Mouse (Mus musculus): ENCODE data around the gene Cd151. TPM values are rescaled to one million over a fixed set of nuclear protein-coding genes. Genes with fewer than 3 reads are reported as not detected.

Cd151 gene
- total RNA-seq (2014; rRNA removed) (51.9 and 52.7 TPM in 2 replicates), polyA plus RNA-seq (2012; rRNA removed) (92.8 and 103 TPM in 2 replicates)

DNA sequence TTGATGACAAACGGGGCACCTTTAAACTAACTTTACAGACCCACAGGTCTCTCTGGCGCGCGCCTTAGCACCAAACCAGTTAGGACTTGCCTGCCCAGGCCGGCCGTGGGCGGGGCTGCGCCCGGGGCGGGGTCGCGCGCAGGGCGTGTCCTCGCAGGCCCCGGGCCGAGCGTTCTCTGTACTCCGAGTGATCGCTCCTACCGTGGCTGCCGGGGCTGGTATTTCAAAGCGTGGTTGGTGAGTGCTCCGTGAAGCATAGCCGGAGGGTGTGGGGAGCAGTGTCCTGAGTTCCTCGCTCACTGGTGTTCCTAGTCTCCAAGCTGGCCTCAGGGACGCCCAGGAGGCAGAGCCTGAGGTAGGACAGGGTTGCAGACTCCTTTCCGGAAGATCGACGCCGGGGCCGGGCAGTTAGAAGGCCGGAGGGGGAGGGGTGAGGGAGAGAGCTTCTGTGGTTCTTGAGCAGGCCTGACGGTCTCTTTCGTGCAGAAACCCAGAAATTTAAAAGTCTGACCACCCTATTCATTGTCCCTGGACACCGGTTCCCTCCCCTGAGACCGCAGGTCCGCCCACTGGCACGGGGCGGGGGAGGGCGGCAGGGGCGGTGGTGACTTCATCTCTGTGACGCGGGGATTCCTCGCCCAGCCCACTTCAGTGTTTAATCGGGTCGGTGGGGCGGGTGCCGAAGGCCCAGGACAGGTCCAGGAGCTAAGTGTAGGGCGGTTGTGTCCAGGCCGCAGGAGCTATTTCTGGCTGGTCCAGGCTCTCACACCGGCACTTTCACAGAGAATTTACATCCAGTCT, at the start of gene Cd151:
Gene Cd151 (plus strand): TSS at position 163 of the 801 bp plus-strand sequence.
- H3K4me1 ChIP-seq (ENCODE audit: control insufficient read depth, insufficient read depth, low read length) = peaks cover 15% of the 10 kb centered on the region
- 0 out of 2 replicates have a peak, but pooled peaks cover 6% of the 10 kb centered on the region for H3K79me2 ChIP-seq (ENCODE audit: control insufficient read depth, insufficient read depth, low read length)
- peak within 1 kb of the TSS; percentile 46 for H3K27ac ChIP-seq (replicated peaks; ENCODE audit: insufficient read depth, low read depth, low read length)
- peak; percentile 64 for DNase-seq (ENCODE audit: extremely low read depth, low read depth, low spot score)
- TF ChIP-seq POLR2A (IDR thresholded peaks at IDR 0.05; ENCODE audit: extremely low read depth, insufficient read depth, low read length) = peak; percentile 54
- TF ChIP-seq CTCF (IDR thresholded peaks at IDR 0.05; ENCODE audit: low read depth, low read length) = no peak
- H3K4me3 ChIP-seq (ENCODE audit: insufficient read depth, low read depth, low read length) = peak within 1 kb of the TSS; percentile 74
- H3K36me3 ChIP-seq (ENCODE audit: control insufficient read depth, insufficient read depth, low read length) = peaks cover 6% of the 10 kb centered on the region; the same call in 1 of the 2 replicates
- peak within 1 kb of the TSS; percentile 76 for H3K9ac ChIP-seq (ENCODE audit: low read depth, low read length)
- H3K27me3 ChIP-seq (ENCODE audit: control insufficient read depth, insufficient read depth, low read length) = no peaks in the 10 kb centered on the region
- under 1% methylated on average over 52 of the region's 52 CpGs for WGBS

DNA sequence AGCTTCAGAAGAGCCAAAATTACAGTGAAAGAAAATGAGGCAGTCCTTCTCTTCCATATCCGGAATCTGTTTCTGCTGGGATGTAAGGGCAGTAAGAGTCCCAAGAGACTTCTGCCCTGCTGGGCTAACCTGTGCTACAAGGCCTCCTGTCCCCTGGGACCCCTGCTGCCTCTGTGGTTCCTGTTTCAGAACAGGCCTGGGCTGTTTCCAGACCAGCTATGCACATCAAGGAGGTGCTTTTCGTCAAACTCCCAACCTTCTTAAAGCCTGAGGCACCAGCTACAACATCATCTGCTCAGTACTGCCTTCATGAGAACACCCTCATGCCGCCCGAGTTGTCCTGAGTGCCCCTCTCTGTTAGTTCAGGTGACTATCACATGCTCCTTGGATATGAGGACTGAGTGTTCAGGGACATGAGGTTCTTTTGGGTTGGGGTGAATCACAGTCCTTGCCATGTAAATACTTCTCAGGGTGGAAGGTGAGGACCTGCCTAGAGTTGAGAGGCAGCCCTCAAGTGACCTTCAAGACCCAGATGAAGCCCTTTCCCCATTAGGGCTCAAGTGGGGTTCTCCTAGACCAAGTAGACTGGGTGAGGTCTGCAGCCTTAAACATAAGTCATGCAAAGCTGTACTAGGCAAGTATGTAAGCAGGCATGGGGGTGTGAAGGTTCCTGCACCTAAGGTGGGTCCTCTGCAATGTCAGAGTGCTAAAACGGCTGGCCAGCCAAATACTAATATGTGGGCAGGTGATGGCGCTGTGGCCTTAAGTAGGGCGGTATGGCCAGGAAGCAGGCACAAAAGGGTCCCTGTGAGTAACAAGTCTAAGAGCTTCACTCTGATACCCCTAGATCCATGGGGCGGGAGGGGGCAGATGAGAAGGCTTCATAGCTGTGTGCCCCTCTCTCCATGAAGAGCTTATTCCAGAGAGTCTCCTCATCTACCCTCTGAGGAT, 49.2 kb upstream of the Cd151 start:
- WGBS = 85% methylated on average over 8 of the region's 8 CpGs
- H3K79me2 ChIP-seq (ENCODE audit: control insufficient read depth, insufficient read depth, low read length) = peaks cover 5% of the 10 kb centered on the region; the same call in 1 of the 2 replicates
- no peak overlapping the region for H3K27ac ChIP-seq (replicated peaks; ENCODE audit: insufficient read depth, low read depth, low read length)
- H3K36me3 ChIP-seq (ENCODE audit: control insufficient read depth, insufficient read depth, low read length) = no peaks in the 10 kb centered on the region
- no peaks in the 10 kb centered on the region for H3K27me3 ChIP-seq (ENCODE audit: control insufficient read depth, insufficient read depth, low read length)
- peak; percentile 34; the same call in 1 of the 2 replicates for TF ChIP-seq CTCF (IDR thresholded peaks at IDR 0.05; ENCODE audit: low read depth, low read length)
- no peak for TF ChIP-seq POLR2A (IDR thresholded peaks at IDR 0.05; ENCODE audit: extremely low read depth, insufficient read depth, low read length)
- H3K4me1 ChIP-seq (ENCODE audit: control insufficient read depth, insufficient read depth, low read length) = peaks cover 10% of the 10 kb centered on the region
- no peak overlapping the region for H3K4me3 ChIP-seq (ENCODE audit: insufficient read depth, low read depth, low read length)
- H3K9ac ChIP-seq (ENCODE audit: low read depth, low read length) = no peak overlapping the region
- no peak for DNase-seq (ENCODE audit: extremely low read depth, low read depth, low spot score)

DNA sequence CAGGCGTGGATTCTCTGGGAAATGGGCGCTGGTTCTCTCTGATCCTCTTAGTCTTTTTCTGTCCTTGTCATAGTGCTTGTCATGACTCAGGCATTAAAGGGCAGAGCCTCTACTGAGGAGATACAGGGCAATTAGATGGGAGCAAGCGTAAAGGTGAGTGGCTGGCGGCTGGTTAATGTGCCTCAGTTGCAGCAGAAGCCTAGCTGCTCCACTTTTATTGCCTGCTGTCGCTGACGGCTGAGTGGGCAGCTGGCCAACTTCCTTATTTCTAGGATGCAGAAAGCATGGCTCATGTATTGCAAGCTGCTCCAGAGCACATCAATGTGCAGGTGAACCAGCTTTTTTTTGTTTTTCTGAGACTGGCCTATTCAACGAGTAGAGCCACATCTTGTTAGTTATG, 48.2 kb upstream of the Cd151 start:
- Histone ChIP-seq H3K4me1 (ENCODE audit: control insufficient read depth, insufficient read depth, low read length) (peaks cover 17% of the 10 kb centered on the region), H3K27ac (replicated peaks; ENCODE audit: insufficient read depth, low read depth, low read length) (no peak overlapping the region), H3K27me3 (ENCODE audit: control insufficient read depth, insufficient read depth, low read length) (no peaks in the 10 kb centered on the region), H3K4me3 (ENCODE audit: insufficient read depth, low read depth, low read length) (no peak overlapping the region), H3K9ac (ENCODE audit: low read depth, low read length) (no peak overlapping the region), H3K36me3 (ENCODE audit: control insufficient read depth, insufficient read depth, low read length) (no peaks in the 10 kb centered on the region), H3K79me2 (ENCODE audit: control insufficient read depth, insufficient read depth, low read length) (no peaks in the 10 kb centered on the region)
- no peak for TF ChIP-seq CTCF (IDR thresholded peaks at IDR 0.05; ENCODE audit: low read depth, low read length)
- no peak for TF ChIP-seq POLR2A (IDR thresholded peaks at IDR 0.05; ENCODE audit: extremely low read depth, insufficient read depth, low read length)
- DNase-seq (ENCODE audit: extremely low read depth, low read depth, low spot score) = no peak
- 67% methylated on average over 7 of the region's 7 CpGs for WGBS

GRCm38 (mm10) chr7:141420030-141420702, 47.0 kb upstream of the Cd151 start:
- H3K9ac ChIP-seq (ENCODE audit: low read depth, low read length) = no peak overlapping the region
- no peaks in the 10 kb centered on the region for H3K79me2 ChIP-seq (ENCODE audit: control insufficient read depth, insufficient read depth, low read length)
- no peak overlapping the region for H3K4me3 ChIP-seq (ENCODE audit: insufficient read depth, low read depth, low read length)
- H3K36me3 ChIP-seq (ENCODE audit: control insufficient read depth, insufficient read depth, low read length) = no peaks in the 10 kb centered on the region
- TF ChIP-seq CTCF (IDR thresholded peaks at IDR 0.05; ENCODE audit: low read depth, low read length) = no peak
- TF ChIP-seq POLR2A (IDR thresholded peaks at IDR 0.05; ENCODE audit: extremely low read depth, insufficient read depth, low read length) = no peak
- peaks cover 12% of the 10 kb centered on the region for H3K4me1 ChIP-seq (ENCODE audit: control insufficient read depth, insufficient read depth, low read length)
- H3K27me3 ChIP-seq (ENCODE audit: control insufficient read depth, insufficient read depth, low read length) = no peaks in the 10 kb centered on the region
- WGBS = 27% methylated on average over 9 of the region's 9 CpGs
- peak; percentile 97 for DNase-seq (ENCODE audit: extremely low read depth, low read depth, low spot score)
- H3K27ac ChIP-seq (replicated peaks; ENCODE audit: insufficient read depth, low read depth, low read length) = peak overlapping the region; percentile 57

- TF ChIP-seq CTCF (IDR thresholded peaks at IDR 0.05; ENCODE audit: low read depth, low read length) (no peak), POLR2A (IDR thresholded peaks at IDR 0.05; ENCODE audit: extremely low read depth, insufficient read depth, low read length) (no peak)
- WGBS = 25% methylated on average over 4 of the region's 4 CpGs
- H3K4me3 ChIP-seq (ENCODE audit: insufficient read depth, low read depth, low read length) = no peak overlapping the region
- peak; percentile 89 for DNase-seq (ENCODE audit: extremely low read depth, low read depth, low spot score)
- peak overlapping the region; percentile 34 for H3K27ac ChIP-seq (replicated peaks; ENCODE audit: insufficient read depth, low read depth, low read length)
- no peaks in the 10 kb centered on the region for H3K79me2 ChIP-seq (ENCODE audit: control insufficient read depth, insufficient read depth, low read length)
- no peak overlapping the region for H3K9ac ChIP-seq (ENCODE audit: low read depth, low read length)
- no peaks in the 10 kb centered on the region for H3K27me3 ChIP-seq (ENCODE audit: control insufficient read depth, insufficient read depth, low read length)
- peaks cover 12% of the 10 kb centered on the region for H3K4me1 ChIP-seq (ENCODE audit: control insufficient read depth, insufficient read depth, low read length)
- no peaks in the 10 kb centered on the region for H3K36me3 ChIP-seq (ENCODE audit: control insufficient read depth, insufficient read depth, low read length)
Measured at GRCm38 (mm10) chr7:141423811-141424210, 43.4 kb upstream of the Cd151 start.
